Mouse (Mus musculus) gastrocnemius, postnatal 25 days (tissue): ENCODE measurements around the gene Gatm. TPM values are rescaled to one million over a fixed set of nuclear protein-coding genes. Genes with fewer than 3 reads are reported as not detected.

ENCODE experiments used
- DNase-seq: peaks from one replicate; pipeline ENCODE4 v3.0.0; 2022
- total RNA-seq, 2 experiments: library from RNA; stranded (reverse); gene quantifications; 1 replicate in 1 of 2; 2 replicates in 1 of 2; pipeline ENCODE4 v1.2.3; 2021

Gatm gene
- total RNA-seq, 2 experiments from 2014 or later = 9.3 to 12.7 TPM

DNA sequence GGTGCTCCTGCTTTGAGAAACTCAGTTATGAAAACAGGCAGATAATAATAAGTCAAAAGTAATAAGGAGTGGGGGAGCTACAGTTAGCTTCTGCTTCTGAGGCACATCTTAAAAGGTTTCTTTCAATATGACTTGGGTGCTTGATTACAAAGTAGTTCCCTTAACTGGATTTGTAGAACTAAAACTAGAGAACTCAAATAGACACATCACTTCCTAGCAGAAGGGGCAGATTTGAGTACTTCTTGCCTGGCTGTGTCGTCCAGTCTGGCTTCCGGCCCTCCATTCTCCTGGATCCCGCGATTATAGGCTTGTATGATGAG is 511 bp upstream of the Gatm start:
- no peak for DNase-seq

DNA sequence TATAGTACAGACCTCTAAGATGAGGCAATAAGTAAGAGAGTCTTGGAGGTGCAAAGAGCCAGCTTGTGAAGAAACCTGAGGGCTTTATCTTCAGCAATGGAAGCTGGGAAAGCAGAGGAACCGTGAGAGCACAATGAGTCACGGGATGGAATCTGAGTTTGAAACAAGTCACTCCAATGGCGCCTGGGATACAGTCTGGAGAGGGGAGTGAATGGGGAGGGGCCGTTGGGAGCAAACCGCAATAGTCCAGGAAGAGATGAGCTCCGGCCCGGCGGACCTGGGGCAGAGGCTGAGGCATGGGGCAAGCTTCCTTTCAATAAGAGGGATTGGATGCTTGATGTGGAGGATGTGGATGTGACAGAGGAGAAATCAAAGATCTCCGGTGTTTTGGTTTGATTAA is 2.3 kb downstream of the Gatm start:
- no peak for DNase-seq

DNA sequence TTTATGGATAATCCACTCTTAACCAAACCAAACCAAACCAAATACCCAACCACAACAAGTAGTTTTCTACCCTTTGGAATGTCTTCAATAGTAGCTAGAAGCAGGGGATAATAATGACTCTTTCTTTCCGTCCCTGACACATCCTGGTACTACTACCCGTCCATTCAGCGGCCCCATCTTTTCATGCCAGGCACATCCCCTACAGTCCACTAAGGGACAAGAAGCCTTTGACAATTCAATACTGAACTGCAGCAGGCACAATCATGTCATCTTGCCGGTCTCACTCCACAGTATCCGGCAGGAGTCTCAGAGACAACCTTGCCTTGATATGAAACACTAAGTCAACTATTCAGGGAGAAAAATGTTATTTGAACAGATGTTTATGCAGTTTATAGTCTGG is 5.3 kb downstream of the Gatm start:
- no peak for DNase-seq

DNA sequence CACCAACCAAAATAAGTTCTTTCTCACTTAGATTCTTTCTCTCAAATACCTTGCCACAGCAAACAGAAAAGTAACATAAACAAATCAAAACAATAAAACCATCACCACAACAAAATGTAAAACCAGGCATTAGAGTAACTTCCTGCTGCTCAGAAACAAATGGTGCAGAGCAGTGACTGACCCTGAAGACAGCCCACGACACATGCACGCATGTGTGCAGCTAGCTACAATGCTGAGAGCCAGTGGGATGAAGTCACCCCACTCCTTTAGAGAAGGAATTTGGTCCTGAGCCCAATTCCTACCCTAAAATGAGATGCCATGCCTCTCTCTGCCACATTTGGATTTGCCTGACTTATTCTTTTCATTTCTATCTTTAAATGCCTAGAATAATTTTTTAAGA is 9.7 kb downstream of the Gatm start:
- DNase-seq = no peak

GRCm38 (mm10) chr2:122599736-122600135 is 11.4 kb downstream of the Gatm start:
- DNase-seq = no peak

- DNase-seq = no peak
These were observed 15.6 kb downstream of the Gatm start for GRCm38 (mm10) chr2:122595461-122595860.

GRCm38 (mm10) chr2:122591213-122591612 is 19.9 kb downstream of the Gatm start:
- no peak for DNase-seq

- no peak for DNase-seq
These were observed 20.8 kb downstream of the Gatm start for GRCm38 (mm10) chr2:122590351-122590750.

DNA sequence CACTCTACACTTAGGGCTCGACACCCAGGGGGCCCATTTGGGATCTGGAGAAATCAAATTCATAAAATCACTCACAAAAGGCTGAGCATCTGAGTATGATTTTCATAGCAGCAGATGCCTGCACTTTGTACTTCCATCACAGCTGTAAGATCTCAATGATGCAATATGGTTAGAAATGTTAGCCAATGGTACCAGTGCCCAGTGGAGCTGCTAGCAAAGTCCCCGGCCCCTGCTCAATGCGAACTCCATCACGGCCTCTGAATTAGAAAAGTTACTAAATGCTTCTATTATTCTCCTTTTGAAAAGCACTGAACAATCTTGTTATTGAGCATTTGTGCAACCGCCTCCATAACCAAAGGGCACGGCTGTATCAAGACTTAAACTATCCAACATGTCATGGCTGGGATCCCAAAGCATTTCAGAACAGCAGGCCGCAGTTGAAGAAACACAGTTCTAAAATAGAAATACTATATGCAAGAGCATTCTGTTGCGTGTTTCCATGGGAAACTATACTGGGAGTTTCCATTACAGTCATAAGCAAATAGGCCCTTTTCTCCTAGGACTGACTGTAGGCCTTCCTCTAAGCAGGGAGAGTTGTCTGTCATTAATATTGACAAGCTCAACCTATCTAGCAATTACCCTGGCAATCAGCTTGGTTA is 23.1 kb downstream of the Gatm start:
- no peak for DNase-seq

- DNase-seq = no peak
These were observed 24.8 kb downstream of the Gatm start for GRCm38 (mm10) chr2:122586258-122586657.

DNA sequence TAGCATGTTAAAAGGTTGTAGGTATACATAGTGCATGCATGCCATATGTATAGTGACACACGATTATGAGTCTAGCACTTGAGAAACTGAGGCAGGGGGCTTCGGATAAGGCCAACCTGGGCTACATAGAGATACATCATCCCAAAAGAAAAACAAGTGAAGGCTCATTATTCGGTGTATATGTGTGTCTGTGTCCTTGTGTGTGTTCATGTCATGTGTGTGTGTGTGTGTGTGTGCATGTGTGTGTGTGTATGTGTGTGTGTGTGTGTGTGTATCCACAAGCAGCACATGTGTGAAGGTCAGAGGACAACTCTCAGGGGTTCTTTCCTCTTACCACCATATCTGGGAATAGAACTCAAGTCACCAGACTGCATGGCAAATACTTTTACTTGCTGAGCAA is 28.8 kb downstream of the Gatm start:
- DNase-seq = no peak

DNA sequence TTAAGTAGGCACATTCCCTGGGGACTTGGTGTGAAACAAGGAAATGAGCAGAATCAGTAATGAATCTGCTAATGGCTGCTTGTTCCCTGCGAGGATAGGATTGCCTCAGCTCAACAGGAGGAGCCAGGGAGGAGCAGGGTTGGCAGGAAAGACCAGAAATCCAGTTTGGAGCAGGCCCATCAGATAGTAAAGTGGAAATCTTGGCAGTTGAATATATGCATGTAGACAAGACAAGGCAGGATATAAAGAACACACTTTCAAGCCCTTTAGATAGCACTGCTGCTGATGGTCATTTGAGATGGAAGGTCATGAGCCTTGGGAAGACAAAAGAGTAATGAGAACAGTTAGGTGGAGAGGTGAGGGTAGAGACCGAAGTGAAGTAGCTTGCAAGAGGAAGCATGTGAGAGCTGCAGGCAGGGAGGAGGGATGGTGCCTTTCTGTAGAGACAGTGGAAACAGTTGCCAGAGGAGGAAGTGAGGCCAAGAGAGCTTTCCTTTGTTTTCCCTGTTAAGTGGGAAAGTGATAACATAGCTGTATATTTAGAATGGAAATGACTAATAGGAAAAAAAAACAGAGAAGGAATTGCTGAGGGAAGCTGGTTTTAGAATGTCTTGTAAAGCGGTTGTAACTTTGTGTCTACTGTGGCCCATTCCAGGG is 29.6 kb downstream of the Gatm start:
- no peak for DNase-seq

DNA sequence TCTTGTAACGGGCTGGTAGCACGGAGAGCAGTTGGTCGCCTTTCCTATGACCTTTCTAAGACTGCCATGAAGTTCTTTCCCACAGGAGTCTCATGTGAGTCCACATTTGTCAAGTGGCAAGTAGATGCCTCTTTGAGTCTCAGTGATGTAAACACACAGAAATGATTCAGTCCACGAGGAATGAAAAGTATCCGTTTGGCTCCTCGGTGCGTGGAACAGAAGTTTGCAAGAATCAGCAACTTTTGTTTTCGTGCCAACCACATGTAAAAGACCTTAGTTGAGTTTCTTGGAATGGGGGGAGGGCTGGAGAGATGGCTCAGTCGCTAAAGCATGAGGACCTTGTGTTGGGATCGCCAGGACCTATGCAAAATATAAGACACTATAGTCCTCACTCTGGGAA is 30.7 kb downstream of the Gatm start:
- no peak for DNase-seq

DNA sequence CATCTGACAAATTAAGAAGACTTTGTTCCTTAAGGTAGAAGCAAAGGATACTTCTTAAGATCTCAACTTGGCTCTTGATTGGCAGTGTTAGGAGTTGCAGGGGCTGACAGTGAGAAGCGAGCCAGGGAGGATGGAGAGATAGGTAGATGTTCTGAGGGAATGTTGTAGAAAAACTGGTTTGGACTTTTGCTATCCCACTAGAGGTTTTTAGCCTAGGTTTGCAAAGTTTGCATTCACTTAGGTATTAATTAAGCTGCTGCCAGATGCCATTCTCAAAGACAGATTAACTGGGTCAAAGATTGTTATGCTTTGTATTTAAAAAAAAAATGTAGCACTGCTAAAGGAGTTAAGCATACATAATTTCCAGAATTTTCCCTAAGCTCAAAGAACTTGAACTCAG is 33.8 kb downstream of the Gatm start:
- DNase-seq = no peak

DNA sequence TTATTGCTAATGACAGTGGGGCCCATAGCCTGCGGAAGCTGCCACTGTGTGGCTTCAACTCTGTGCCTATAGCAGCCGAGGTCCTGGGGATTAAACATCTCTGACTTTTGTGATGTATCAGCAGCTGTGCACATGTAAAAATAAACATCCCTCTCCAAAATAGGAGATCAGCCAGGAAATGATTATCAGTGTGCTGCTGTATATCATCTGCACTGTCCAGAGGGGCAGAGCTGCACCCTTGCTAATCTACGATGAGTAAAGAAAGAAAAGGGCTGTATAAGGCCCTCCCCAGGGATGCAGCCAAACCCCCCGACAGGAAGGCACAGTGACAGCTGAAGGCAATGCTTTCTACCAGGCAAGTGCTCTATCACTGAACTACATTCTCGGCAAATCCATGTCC is 34.8 kb downstream of the Gatm start:
- DNase-seq = no peak

DNA sequence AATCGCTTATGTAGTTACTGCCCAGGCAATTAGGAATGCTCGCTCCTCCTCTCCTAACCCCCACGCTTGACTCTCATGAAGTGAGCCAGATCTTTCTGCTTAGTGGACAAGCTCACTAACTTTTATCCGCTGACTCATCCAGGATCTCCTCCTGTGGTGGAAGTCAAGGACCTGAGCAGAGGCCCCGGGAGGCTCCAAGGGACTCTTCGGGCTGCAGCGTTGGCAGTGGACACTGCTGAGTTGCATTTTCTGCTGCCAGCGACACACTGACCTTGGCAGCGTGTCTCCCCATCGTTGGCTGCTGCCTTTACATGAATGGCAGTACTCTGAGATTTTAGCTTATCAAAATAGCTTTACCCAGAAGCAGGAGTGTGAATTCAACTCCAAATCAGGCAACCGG is 35.6 kb downstream of the Gatm start:
- DNase-seq = peak; percentile 80

DNA sequence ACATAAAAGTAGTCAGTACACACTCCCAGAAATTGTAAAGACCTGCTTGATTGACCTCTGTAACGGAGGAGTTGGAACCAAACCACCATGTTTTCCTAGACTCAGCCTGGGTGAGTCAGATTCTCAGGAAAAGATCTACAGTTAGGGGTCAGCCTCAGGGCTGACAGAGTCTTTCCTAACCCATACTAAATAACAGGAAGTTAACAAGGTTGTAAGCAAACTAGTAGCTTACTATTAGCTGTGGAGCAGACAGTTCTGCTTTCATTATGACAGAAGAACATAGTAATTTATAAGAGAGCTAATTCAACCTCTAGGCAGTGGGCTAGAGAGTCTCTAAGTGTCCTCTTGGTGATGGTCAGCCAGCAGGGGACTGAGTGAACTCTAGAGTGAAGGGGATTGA is 38.7 kb downstream of the Gatm start:
- DNase-seq = no peak

DNA sequence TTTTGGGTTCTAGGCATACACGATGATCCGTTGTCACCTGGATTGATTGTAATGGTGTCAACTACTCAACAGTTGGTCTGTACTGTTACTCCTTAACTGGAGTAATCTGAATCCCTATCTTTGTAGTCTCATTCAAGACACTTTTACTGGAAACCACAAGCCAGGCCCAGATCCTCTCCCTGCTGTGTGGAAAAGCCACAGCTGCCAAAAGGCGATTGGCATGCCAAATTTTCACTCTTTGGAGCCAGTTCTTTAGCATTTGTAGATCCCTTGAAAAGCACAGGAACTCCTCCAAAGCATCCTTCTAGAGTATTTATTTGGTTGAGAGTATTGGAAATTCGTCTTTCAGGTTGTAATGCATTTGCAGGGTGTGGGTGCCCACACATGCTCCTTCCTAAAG is 39.8 kb downstream of the Gatm start:
- DNase-seq = no peak

- no peak for DNase-seq
These were observed 40.7 kb downstream of the Gatm start for GRCm38 (mm10) chr2:122570430-122570829.

DNA sequence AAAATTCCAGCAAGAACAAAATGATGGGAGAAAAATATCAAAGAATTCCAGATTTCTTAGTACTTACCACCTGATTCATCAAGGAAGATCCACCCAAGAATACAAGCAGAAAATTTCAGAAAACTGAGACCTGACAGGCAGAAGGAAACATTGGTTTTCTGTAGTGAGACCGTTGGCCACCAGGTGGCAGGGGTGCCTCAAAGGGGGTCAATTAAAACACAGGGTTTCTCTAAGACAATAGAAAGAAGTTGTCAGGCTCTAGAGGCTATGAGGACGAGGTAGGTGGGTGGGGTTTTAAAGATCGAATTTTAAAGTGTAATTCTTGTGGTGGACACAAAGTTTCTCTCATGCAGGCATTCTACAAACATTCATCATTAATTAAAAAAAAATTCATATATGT is 41.7 kb downstream of the Gatm start:
- no peak for DNase-seq

DNA sequence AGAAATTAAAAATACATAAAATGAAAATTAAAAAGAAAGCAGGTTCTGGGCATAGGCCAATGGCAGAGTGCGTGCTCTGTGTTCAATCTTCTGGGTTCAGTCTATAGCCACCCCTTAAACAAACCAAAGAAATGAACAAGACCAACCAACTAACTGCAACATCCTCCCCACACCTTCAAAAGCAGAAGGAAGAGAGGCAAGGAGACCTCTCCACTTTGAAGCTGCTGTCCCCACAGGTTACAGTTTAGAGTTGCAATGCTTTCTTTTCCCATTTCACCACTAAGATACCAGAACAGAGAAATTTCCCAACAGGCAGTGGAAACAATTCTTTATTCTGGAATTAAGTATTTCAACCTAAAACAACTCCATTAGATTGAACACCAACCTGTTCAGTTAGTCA is 48.9 kb downstream of the Gatm start:
- no peak for DNase-seq

DNA sequence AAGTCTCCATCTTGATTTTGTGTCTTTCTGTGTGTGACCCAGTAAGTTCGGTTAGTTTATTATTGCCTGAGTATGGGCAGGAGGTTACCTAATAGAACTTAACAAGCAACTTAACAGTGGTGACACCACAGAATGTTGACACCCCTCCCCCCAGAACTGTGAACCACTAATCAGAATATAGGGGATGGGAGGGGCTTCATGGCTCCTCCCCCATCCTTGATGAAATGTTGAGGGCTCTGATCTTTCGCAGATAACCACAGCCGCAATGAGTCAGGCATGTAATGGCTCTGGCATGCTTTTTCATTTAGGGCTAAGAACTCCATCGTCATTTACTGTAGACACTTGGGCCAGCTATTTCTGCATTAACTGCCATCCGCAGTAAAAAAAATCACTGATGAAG is 49.9 kb downstream of the Gatm start:
- DNase-seq = no peak

- DNase-seq = no peak
These were observed 52.8 kb downstream of the Gatm start for GRCm38 (mm10) chr2:122558317-122558716.
